Mouse (Mus musculus) kidney, embryonic 15.5 days (tissue): ENCODE measurements at regions not wholly inside any gene's neighbourhood (a gene's known extent, or its start where the extent isn't known, plus 50 kb on each side); places are given as distances from the start of the nearest gene placed in this dataset.

Experiments
- ATAC-seq: fragments of 200-750 bp; cut with Nextera tagmentation; replicated peaks from 2 replicates; pipeline ENCODE4 v1.8.0; 2017; ENCODE audit warnings: moderate TSS enrichment; ENCODE audit not compliant: low FRiP score
- H3K27ac ChIP-seq: fragments of 300-500 bp; sonication (generic); 2 replicates; pipeline ENCODE4 v1.5.1; 2015; ENCODE audit warnings: mild to moderate bottlenecking, inconsistent platforms
- H3K27me3 ChIP-seq: fragments of 300-500 bp; sonication (generic); 2 replicates; pipeline ENCODE4 v1.6.1; 2015; ENCODE audit warnings: inconsistent platforms
- H3K36me3 ChIP-seq: fragments of 300-500 bp; sonication (generic); 2 replicates; pipeline ENCODE4 v1.6.1; 2015; ENCODE audit warnings: inconsistent platforms
- H3K4me1 ChIP-seq: fragments of 300-500 bp; sonication (generic); 2 replicates; pipeline ENCODE4 v1.6.1; 2015; ENCODE audit warnings: inconsistent platforms
- H3K4me2 ChIP-seq: fragments of 300-500 bp; sonication (generic); 2 replicates; pipeline ENCODE4 v1.6.1; 2015; ENCODE audit warnings: moderate library complexity, mild to moderate bottlenecking, inconsistent platforms
- H3K4me3 ChIP-seq: fragments of 300-500 bp; sonication (generic); replicated peaks from 2 replicates; pipeline ENCODE4 v1.5.1; 2015; ENCODE audit warnings: mild to moderate bottlenecking, inconsistent platforms
- H3K9ac ChIP-seq: fragments of 300-500 bp; sonication (generic); 2 replicates; pipeline ENCODE4 v1.6.1; 2015; ENCODE audit warnings: mild to moderate bottlenecking, inconsistent platforms
- H3K9me3 ChIP-seq: fragments of 300-500 bp; sonication (generic); replicated peaks from 2 replicates; pipeline ENCODE4 v1.6.1; 2016; ENCODE audit warnings: inconsistent platforms
- WGBS: fragments of 180-500 bp; shearing (Covaris S2); methylation state at CpG from one replicate; pipeline ENCODE4 v1.1.7; 2015; ENCODE audit warnings: mixed read lengths; 5-methylcytosine and 5-hydroxymethylcytosine counted together

DNA sequence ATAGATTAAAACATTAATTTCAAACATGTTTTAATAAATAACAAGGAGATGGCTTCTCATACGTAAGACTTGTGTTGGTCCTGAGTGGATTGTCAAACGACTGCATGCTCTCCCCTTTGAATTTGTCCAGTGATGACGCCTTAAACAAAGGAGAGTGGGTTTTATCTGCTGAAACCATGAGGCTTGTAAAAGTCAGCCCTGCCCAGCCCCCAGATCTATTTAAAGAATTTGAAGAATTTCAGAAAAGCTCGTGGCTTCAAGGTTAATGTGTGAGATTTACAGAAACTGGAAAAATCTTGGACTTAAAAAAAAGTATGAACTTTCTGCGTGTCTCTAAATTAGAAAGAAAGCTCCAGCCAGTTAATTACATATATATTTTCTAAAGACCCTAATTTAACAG lies 55.5 kb upstream of the Atrnl1 start:
- Histone ChIP-seq H3K27me3 (no peaks in the 10 kb centered on the region), H3K27ac (no peak overlapping the region), H3K4me3 (no peak overlapping the region), H3K9me3 (0 out of 2 replicates have a peak, but pooled peaks cover 3% of the 10 kb centered on the region), H3K4me2 (no peak overlapping the region), H3K4me1 (peaks cover 9% of the 10 kb centered on the region; the same call in 1 of the 2 replicates), H3K9ac (no peak overlapping the region), H3K36me3 (no peaks in the 10 kb centered on the region)
- 48% methylated on average over 5 of the region's 5 CpGs for WGBS
- no peak for ATAC-seq

GRCm38 (mm10) chr19:57558420-57558967 lies 52.3 kb upstream of the Atrnl1 start:
- H3K27ac ChIP-seq = no peak overlapping the region
- H3K4me2 ChIP-seq = no peak overlapping the region
- H3K9me3 ChIP-seq = 0 out of 2 replicates have a peak, but pooled peaks cover 3% of the 10 kb centered on the region
- ATAC-seq = no peak
- no peaks in the 10 kb centered on the region for H3K36me3 ChIP-seq
- 68% methylated on average over 19 of the region's 19 CpGs for WGBS
- H3K4me1 ChIP-seq = peaks cover 6% of the 10 kb centered on the region; the same call in 1 of the 2 replicates
- H3K4me3 ChIP-seq = no peak overlapping the region
- H3K9ac ChIP-seq = no peak overlapping the region
- no peaks in the 10 kb centered on the region for H3K27me3 ChIP-seq

DNA sequence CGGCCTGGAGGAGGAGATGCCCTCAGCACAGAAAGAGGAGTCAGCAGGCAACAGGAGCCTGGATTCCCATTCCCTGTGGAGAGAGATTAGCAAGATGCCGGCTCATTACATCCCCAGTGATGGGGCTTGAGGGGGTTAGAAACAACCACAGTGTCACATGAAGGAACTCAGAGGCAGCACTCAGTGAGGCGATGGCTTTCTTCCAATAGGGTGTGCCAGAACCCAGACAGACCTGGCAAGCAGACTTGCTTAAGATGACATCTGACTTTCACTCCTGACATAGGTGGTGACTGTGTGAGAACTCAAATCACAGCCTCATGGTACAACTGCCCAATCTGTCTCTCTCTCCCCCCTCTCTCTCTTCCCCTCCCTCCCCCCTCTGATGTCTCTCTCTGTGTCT lies 50.1 kb upstream of the Atrnl1 start:
- no peak overlapping the region for H3K4me2 ChIP-seq
- ATAC-seq = no peak
- no peak overlapping the region for H3K4me3 ChIP-seq
- H3K27ac ChIP-seq = no peak overlapping the region
- no peaks in the 10 kb centered on the region for H3K27me3 ChIP-seq
- no peak overlapping the region for H3K9ac ChIP-seq
- 58% methylated on average over 3 of the region's 3 CpGs for WGBS
- no peaks in the 10 kb centered on the region for H3K36me3 ChIP-seq
- H3K9me3 ChIP-seq = 0 out of 2 replicates have a peak, but pooled peaks cover 3% of the 10 kb centered on the region
- peaks cover 6% of the 10 kb centered on the region; the same call in 1 of the 2 replicates for H3K4me1 ChIP-seq
